Mouse (Mus musculus) MEL (cell line): ENCODE measurements around the gene Slc35f6. TPM values are rescaled to one million over a fixed set of nuclear protein-coding genes. Genes with fewer than 3 reads are reported as not detected.

Source experiments
- DNase-seq: peaks from one replicate; pipeline ENCODE4 v3.0.0; 2011; ENCODE audit warnings: low read depth, low spot score
- H3K27ac ChIP-seq: 2 replicates; pipeline ENCODE4 v1.5.1; 2012; ENCODE audit warnings: low read depth, mild to moderate bottlenecking, control low read depth, low read length, moderate library complexity; ENCODE audit not compliant: control insufficient read depth
- H3K27me3 ChIP-seq, 2 experiments: fragments of 150-350 bp in 1 of 2; sonication (generic) in 1 of 2; 2 replicates each; pipeline ENCODE4 v1.6.1; 2012; ENCODE audit warnings: low read length in 2 of 2, mild to moderate bottlenecking in 2 of 2, improper control_type of control experiment in 1 of 2, moderate library complexity in 1 of 2; ENCODE audit not compliant: insufficient read depth in 2 of 2, control insufficient read depth in 1 of 2
- H3K36me3 ChIP-seq, 2 experiments: 2 replicates each; pipeline ENCODE4 v1.6.1; 2012 to 2014; ENCODE audit warnings: low read length in 2 of 2, improper control_type of control experiment in 1 of 2, inconsistent platforms in 1 of 2, mild to moderate bottlenecking in 1 of 2; ENCODE audit not compliant: insufficient read depth in 2 of 2, control insufficient read depth in 1 of 2
- H3K4me1 ChIP-seq, 2 experiments: fragments of 150-350 bp in 1 of 2; sonication (generic) in 1 of 2; 2 replicates each; pipeline ENCODE4 v1.6.1; 2012; ENCODE audit warnings: low read length in 2 of 2, improper control_type of control experiment in 1 of 2, mild to moderate bottlenecking in 1 of 2; ENCODE audit not compliant: insufficient read depth in 2 of 2, control insufficient read depth in 1 of 2
- H3K4me3 ChIP-seq, 2 experiments: fragments of 150-350 bp in 1 of 2; sonication (generic) in 1 of 2; 2 replicates each; pipeline ENCODE4 v1.5.1; 2012; ENCODE audit warnings: low read depth in 2 of 2, low read length in 2 of 2, mild to moderate bottlenecking in 2 of 2, moderate library complexity in 2 of 2, control low read depth in 1 of 2, improper control_type of control experiment in 1 of 2; ENCODE audit not compliant: control insufficient read depth in 1 of 2, insufficient read depth in 1 of 2
- H3K79me2 ChIP-seq: 2 replicates; pipeline ENCODE4 v1.6.1; 2012; ENCODE audit warnings: mild to moderate bottlenecking, low read length, moderate library complexity; ENCODE audit not compliant: control insufficient read depth, poor library complexity, insufficient read depth
- H3K9ac ChIP-seq: 2 replicates; pipeline ENCODE4 v1.6.1; 2012; ENCODE audit warnings: low read depth, mild to moderate bottlenecking, control low read depth, low read length, moderate library complexity; ENCODE audit not compliant: control insufficient read depth, poor library complexity, severe bottlenecking
- H3K9me3 ChIP-seq: fragments of 150-350 bp; sonication (generic); replicated peaks from 2 replicates; pipeline ENCODE4 v1.6.1; 2012; ENCODE audit warnings: mild to moderate bottlenecking, low read length, improper control_type of control experiment, moderate library complexity; ENCODE audit not compliant: insufficient read depth
- BHLHE40 ChIP-seq: IDR thresholded peaks from 2 replicates; pipeline ENCODE4 v1.6.1; 2012; ENCODE audit warnings: low read depth, mild to moderate bottlenecking, inconsistent platforms, low read length, improper control_type of control experiment, borderline replicate concordance
- CTCF ChIP-seq, 3 experiments: IDR thresholded peaks in 2 of 3; conservative IDR thresholded peaks in 1 of 3; 2 replicates each; pipeline ENCODE4 v1.5.1; 2011 to 2012; ENCODE audit warnings: low read length in 3 of 3, low read depth in 2 of 3, mild to moderate bottlenecking in 2 of 3, improper control_type of control experiment in 1 of 3, inconsistent platforms in 1 of 3, mixed read lengths in 1 of 3, moderate library complexity in 1 of 3; ENCODE audit not compliant: control insufficient read depth in 1 of 3, insufficient read depth in 1 of 3, poor library complexity in 1 of 3, severe bottlenecking in 1 of 3
- E2F4 ChIP-seq: IDR thresholded peaks from 2 replicates; pipeline ENCODE4 v1.6.1; 2011; ENCODE audit warnings: low read depth, low read length, improper control_type of control experiment, borderline replicate concordance
- ELF1 ChIP-seq: IDR thresholded peaks from 2 replicates; pipeline ENCODE4 v1.6.1; 2014; ENCODE audit warnings: low read depth, mild to moderate bottlenecking, inconsistent platforms, low read length, improper control_type of control experiment, moderate library complexity
- ETS1 ChIP-seq: IDR thresholded peaks from 2 replicates; pipeline ENCODE4 v1.6.1; 2012; ENCODE audit warnings: low read depth, mild to moderate bottlenecking, inconsistent platforms, low read length, improper control_type of control experiment, moderate library complexity
- GABPA ChIP-seq: IDR thresholded peaks from 2 replicates; pipeline ENCODE4 v1.6.1; 2012; ENCODE audit warnings: low read depth, mild to moderate bottlenecking, inconsistent platforms, low read length, improper control_type of control experiment, moderate library complexity
- GATA1 ChIP-seq: IDR thresholded peaks from 2 replicates; pipeline ENCODE4 v1.6.1; 2011; ENCODE audit warnings: low read depth, low read length, improper control_type of control experiment
- HCFC1 ChIP-seq: IDR thresholded peaks from 2 replicates; pipeline ENCODE4 v1.6.1; 2012; ENCODE audit warnings: low read depth, mild to moderate bottlenecking, inconsistent platforms, low read length, improper control_type of control experiment, moderate library complexity
- KAT2A ChIP-seq: conservative IDR thresholded peaks from 2 replicates; pipeline ENCODE4 v1.6.1; 2012; ENCODE audit warnings: low read depth, low read length, improper control_type of control experiment, inconsistent platforms
- MAX ChIP-seq: IDR thresholded peaks from 2 replicates; pipeline ENCODE4 v1.6.1; 2011; ENCODE audit warnings: low read length, improper control_type of control experiment
- MAZ ChIP-seq: IDR thresholded peaks from 2 replicates; pipeline ENCODE4 v1.6.1; 2012; ENCODE audit warnings: low read depth, mild to moderate bottlenecking, inconsistent platforms, low read length, improper control_type of control experiment
- MEF2A ChIP-seq: IDR thresholded peaks from 2 replicates; pipeline ENCODE4 v1.6.1; 2014; ENCODE audit warnings: low read depth, mild to moderate bottlenecking, inconsistent platforms, low read length, improper control_type of control experiment; ENCODE audit not compliant: poor library complexity, insufficient replicate concordance, severe bottlenecking; ENCODE audit errors: extremely low read depth
- MYC ChIP-seq: IDR thresholded peaks from 2 replicates; pipeline ENCODE4 v1.6.1; 2011; ENCODE audit warnings: low read depth, mild to moderate bottlenecking, low read length, improper control_type of control experiment, moderate library complexity
- NELFE ChIP-seq: IDR thresholded peaks from 2 replicates; pipeline ENCODE4 v1.6.1; 2011; ENCODE audit warnings: low read depth, low read length, improper control_type of control experiment
- NRF1 ChIP-seq: IDR thresholded peaks from 2 replicates; pipeline ENCODE4 v1.6.1; 2014; ENCODE audit warnings: low read depth, mild to moderate bottlenecking, inconsistent platforms, low read length, improper control_type of control experiment, moderate library complexity; ENCODE audit not compliant: poor library complexity, insufficient read depth, severe bottlenecking
- POLR2A ChIP-seq, 2 experiments: IDR thresholded peaks; 2 replicates each; pipeline ENCODE4 v1.6.1; 2011 to 2012; ENCODE audit warnings: low read length in 2 of 2, mild to moderate bottlenecking in 2 of 2, control low read depth in 1 of 2, improper control_type of control experiment in 1 of 2, low read depth in 1 of 2, moderate library complexity in 1 of 2; ENCODE audit not compliant: control insufficient read depth in 1 of 2, insufficient read depth in 1 of 2, poor library complexity in 1 of 2
- POLR2AphosphoS5 ChIP-seq: IDR thresholded peaks from 2 replicates; pipeline ENCODE4 v1.6.1; 2012; ENCODE audit warnings: low read depth, borderline replicate concordance, mild to moderate bottlenecking, inconsistent platforms, low read length, moderate library complexity, mixed read lengths
- RAD21 ChIP-seq: IDR thresholded peaks from 2 replicates; pipeline ENCODE4 v1.6.1; 2011; ENCODE audit warnings: mild to moderate bottlenecking, low read depth, low read length, improper control_type of control experiment
- SIN3A ChIP-seq: IDR thresholded peaks from 2 replicates; pipeline ENCODE4 v1.6.1; 2012; ENCODE audit warnings: low read length, improper control_type of control experiment, inconsistent platforms
- SMC3 ChIP-seq: IDR thresholded peaks from 2 replicates; pipeline ENCODE4 v1.6.1; 2011; ENCODE audit warnings: low read depth, low read length, improper control_type of control experiment
- TAL1 ChIP-seq: IDR thresholded peaks from 2 replicates; pipeline ENCODE4 v1.6.1; 2012; ENCODE audit warnings: mild to moderate bottlenecking, inconsistent platforms, low read length, moderate library complexity, mixed read lengths
- UBTF ChIP-seq: IDR thresholded peaks from 2 replicates; pipeline ENCODE4 v1.6.1; 2012; ENCODE audit warnings: low read depth, mild to moderate bottlenecking, inconsistent platforms, low read length, improper control_type of control experiment, moderate library complexity, borderline replicate concordance; ENCODE audit not compliant: insufficient read depth
- USF2 ChIP-seq, 2 experiments: IDR thresholded peaks; 2 replicates each; pipeline ENCODE4 v1.6.1; 2011 to 2012; ENCODE audit warnings: improper control_type of control experiment in 2 of 2, low read length in 2 of 2, borderline replicate concordance in 1 of 2, inconsistent platforms in 1 of 2, low read depth in 1 of 2, mild to moderate bottlenecking in 1 of 2; ENCODE audit not compliant: insufficient read depth in 1 of 2
- ZKSCAN1 ChIP-seq: IDR thresholded peaks from 2 replicates; pipeline ENCODE4 v1.6.1; 2012; ENCODE audit warnings: low read depth, mild to moderate bottlenecking, inconsistent platforms, low read length, improper control_type of control experiment, moderate library complexity
- ZMIZ1 ChIP-seq: IDR thresholded peaks from 2 replicates; pipeline ENCODE4 v1.6.1; 2012; ENCODE audit warnings: low read depth, mild to moderate bottlenecking, inconsistent platforms, low read length, improper control_type of control experiment, moderate library complexity
- polyA plus RNA-seq, 2 experiments: library from polyadenylated mRNA; stranded (reverse) in 1 of 2; unstranded in 1 of 2; fragments of >175 nt in 1 of 2; fragments of >200 nt in 1 of 2; gene quantifications; 2 replicates each; pipeline versions ENCODE4 v1.2.1 to v1.2.4; 2012; ENCODE audit warnings: low replicate concordance in 2 of 2, low read depth in 1 of 2; ENCODE audit not compliant: insufficient read length in 2 of 2, insufficient read depth in 1 of 2, missing spikeins in 1 of 2
- total RNA-seq: library from RNA; depleted of rRNA; stranded (reverse); fragments of 300-350 nt; gene quantifications from 2 replicates; pipeline ENCODE4 v1.2.3, GENCODE M21; 2012

Slc35f6 gene
- total and polyA plus RNA-seq, 3 experiments, result 18.0 to 32.4 TPM; not detected in 1

GRCm38 (mm10) chr5:30632134-30632533 lies 15.6 kb upstream of the Slc35f6 start:
- no peak for DNase-seq
- H3K9me3 ChIP-seq, result no peaks in the 10 kb centered on the region
- H3K4me1 ChIP-seq, result no peaks in the 10 kb centered on the region
- H3K36me3 ChIP-seq, result no peaks in the 10 kb centered on the region; a peak in 1 of 4 replicates
- peaks cover 23 to 29% of the 10 kb centered on the region in 2 experiments for H3K27me3 ChIP-seq
- TF ChIP-seq KAT2A, result no peak
- TF ChIP-seq MEF2A, result no peak
- no peak overlapping the region for H3K27ac ChIP-seq
- H3K4me3 ChIP-seq, result no peak overlapping the region
- no peak overlapping the region for H3K9ac ChIP-seq
- no peaks in the 10 kb centered on the region for H3K79me2 ChIP-seq

- DNase-seq, result peak; percentile 43
- Histone ChIP-seq H3K27me3 (peaks cover 10 to 13% of the 10 kb centered on the region in 2 experiments), H3K9me3 (no peaks in the 10 kb centered on the region), H3K79me2 (no peaks in the 10 kb centered on the region), H3K4me3 (no peak overlapping the region), H3K9ac (no peak overlapping the region), H3K4me1 (no peaks in the 10 kb centered on the region), H3K36me3 (no peaks in the 10 kb centered on the region; a peak in 1 of 4 replicates), H3K27ac (no peak overlapping the region)
- TF ChIP-seq ZMIZ1 (no peak), GABPA (no peak)
Observed at GRCm38 (mm10) chr5:30636994-30637393, 10.7 kb upstream of the Slc35f6 start.

- peaks cover 2 to 14% of the 10 kb centered on the region in 2 experiments for H3K27me3 ChIP-seq
- H3K4me1 ChIP-seq, result no peaks in the 10 kb centered on the region
- no peak overlapping the region for H3K4me3 ChIP-seq
- no peaks in the 10 kb centered on the region for H3K9me3 ChIP-seq
- peak; percentile 79 for DNase-seq
- H3K27ac ChIP-seq, result no peak overlapping the region
- no peaks in the 10 kb centered on the region; a peak in 1 of 4 replicates for H3K36me3 ChIP-seq
- H3K9ac ChIP-seq, result no peak overlapping the region
- no peaks in the 10 kb centered on the region for H3K79me2 ChIP-seq
- peak; percentile 93 for TF ChIP-seq SMC3
- no peak for TF ChIP-seq E2F4
- TF ChIP-seq CTCF (IDR thresholded peaks at IDR 0.05 in 2 of 3, conservative IDR thresholded peaks at IDR 0.05 in 1 of 3; ENCODE audit: control insufficient read depth in 1 of 3, insufficient read depth in 1 of 3, low read depth in 2 of 3, low read length in 3 of 3, poor library complexity in 1 of 3, severe bottlenecking in 1 of 3), result peak; percentile 77 to 96 (median 94)
- TF ChIP-seq ZKSCAN1, result no peak
- TF ChIP-seq TAL1, result no peak
- TF ChIP-seq RAD21, result peak; percentile 96
- TF ChIP-seq GATA1, result no peak
- TF ChIP-seq POLR2AphosphoS5, result no peak
- TF ChIP-seq POLR2A (IDR thresholded peaks at IDR 0.05; ENCODE audit: control insufficient read depth in 1 of 2, insufficient read depth in 1 of 2, low read depth in 1 of 2, low read length in 2 of 2, poor library complexity in 1 of 2), result no peak
- no peak for TF ChIP-seq HCFC1
- TF ChIP-seq MEF2A, result no peak
- TF ChIP-seq UBTF, result no peak
- no peak for TF ChIP-seq ZMIZ1
- no peak for TF ChIP-seq NELFE
- TF ChIP-seq USF2 (IDR thresholded peaks at IDR 0.05; ENCODE audit: borderline replicate concordance in 1 of 2, insufficient read depth in 1 of 2, low read depth in 1 of 2, low read length in 2 of 2), result no peak
- no peak for TF ChIP-seq ETS1
- no peak for TF ChIP-seq NRF1
- no peak for TF ChIP-seq MYC
- no peak for TF ChIP-seq MAZ
- TF ChIP-seq SIN3A, result no peak
- TF ChIP-seq MAX, result no peak
- TF ChIP-seq ELF1, result no peak
- no peak for TF ChIP-seq BHLHE40
Observed at GRCm38 (mm10) chr5:30638041-30638440, 9.7 kb upstream of the Slc35f6 start.
